Mouse (Mus musculus) embryo, embryonic 10 days (tissue): ENCODE measurements around the gene Tnip1.
A peak's percentile ranks its signal among the peaks of the same experiment; 100 is the strongest.
"Not testable (repeated sequence)": the region's sequence is repeated elsewhere in the genome, so short reads cannot be mapped to it uniquely, and the experiment has no call there.

ENCODE experiments used
- DNase-seq: peaks from one replicate; pipeline ENCODE4 v3.0.0-alpha.2; 2015; ENCODE audit warnings: low spot score

The Tnip1 gene

GRCm38 (mm10) chr11:54909273-54909672 is 53.4 kb downstream of the Tnip1 start:
- no peak for DNase-seq

- DNase-seq, result no peak
These were observed 55.5 kb downstream of the Tnip1 start for GRCm38 (mm10) chr11:54907259-54907658.

- DNase-seq, result no peak
These were observed 56.3 kb downstream of the Tnip1 start for GRCm38 (mm10) chr11:54906466-54906865.

- no peak for DNase-seq
These were observed 56.8 kb downstream of the Tnip1 start for GRCm38 (mm10) chr11:54905931-54906330.

GRCm38 (mm10) chr11:54905086-54905485 is 57.6 kb downstream of the Tnip1 start:
- no peak for DNase-seq

- peak; percentile 71 for DNase-seq
These were observed 58.6 kb downstream of the Tnip1 start for GRCm38 (mm10) chr11:54903940-54904706.

GRCm38 (mm10) chr11:54903339-54903738 is 59.4 kb downstream of the Tnip1 start:
- DNase-seq, result no peak

GRCm38 (mm10) chr11:54902333-54903323 is 60.1 kb downstream of the Tnip1 start, which contains the start of gene Gpx3:
Gene Gpx3, plus strand, starts transcription at chr11:54902453.
- DNase-seq, result peak; percentile 90

- DNase-seq, result no peak
These were observed 63.1 kb downstream of the Tnip1 start for GRCm38 (mm10) chr11:54899657-54900056.

GRCm38 (mm10) chr11:54897470-54897869 is 65.2 kb downstream of the Tnip1 start:
- DNase-seq, result peak; percentile 47

- DNase-seq, result not testable (repeated sequence)
These were observed 66.1 kb downstream of the Tnip1 start for GRCm38 (mm10) chr11:54896646-54897045.

- DNase-seq, result no peak
These were observed 68.1 kb downstream of the Tnip1 start for GRCm38 (mm10) chr11:54894589-54894988.

- no peak for DNase-seq
These were observed 70.6 kb downstream of the Tnip1 start for GRCm38 (mm10) chr11:54892091-54892490.

- DNase-seq, result no peak
These were observed 71.4 kb downstream of the Tnip1 start for GRCm38 (mm10) chr11:54891341-54891740.

- DNase-seq, result no peak
These were observed 74.8 kb downstream of the Tnip1 start for GRCm38 (mm10) chr11:54887927-54888326.

- DNase-seq, result no peak
These were observed 77.3 kb downstream of the Tnip1 start for GRCm38 (mm10) chr11:54885406-54885805.

GRCm38 (mm10) chr11:54884937-54885336 is 77.8 kb downstream of the Tnip1 start:
- peak; percentile 64 for DNase-seq

- no peak for DNase-seq
These were observed 78.4 kb downstream of the Tnip1 start for GRCm38 (mm10) chr11:54884197-54884828.

- peak; percentile 54 for DNase-seq
These were observed 80.0 kb downstream of the Tnip1 start for GRCm38 (mm10) chr11:54882671-54883070.

GRCm38 (mm10) chr11:54881051-54881474 is 81.7 kb downstream of the Tnip1 start:
- peak; percentile 41 for DNase-seq

GRCm38 (mm10) chr11:54879922-54880321 is 82.8 kb downstream of the Tnip1 start:
- DNase-seq, result no peak

GRCm38 (mm10) chr11:54879434-54879833 is 83.3 kb downstream of the Tnip1 start:
- DNase-seq, result peak; percentile 87
